ENCODE assay signal across 26 mouse cellular contexts in the genomic region with DNA sequence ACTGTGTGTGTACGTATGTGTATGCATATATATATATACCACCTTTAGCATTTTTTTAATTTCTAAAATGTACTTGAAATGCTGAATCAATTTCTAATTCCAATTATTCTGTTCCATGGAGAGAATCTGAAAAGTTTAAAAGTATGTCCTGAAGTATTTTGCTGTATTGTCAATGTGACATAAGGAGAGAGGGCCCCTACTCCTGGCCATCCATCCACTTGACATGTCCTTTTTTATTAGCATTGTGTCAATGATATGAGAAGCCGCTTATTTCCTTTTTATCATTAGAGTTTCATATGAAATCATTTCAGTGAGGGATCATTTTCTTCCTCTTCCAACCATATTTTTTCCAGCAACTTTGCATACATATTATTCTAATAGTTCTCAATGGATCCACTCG. TPM values are rescaled to one million over a fixed set of nuclear protein-coding genes. Genes with fewer than 3 reads are reported as not detected.
DNase-seq lines count a peak whose midpoint lies in the region; ATAC-seq and TF ChIP-seq lines count a peak whose summit lies in the region.
"Had no signal": no experiment of that assay in that cellular context is flagged by ENCODE, and none has a peak within 500 bp of the region (broad histone marks: within the 10 kb centered on the region; RNA-seq: fewer than 3 reads in every experiment).

No protein-coding gene starts in this region.

- peak overlapping the region; percentile 48; the same call in 1 of the 2 replicates for H3K27ac ChIP-seq in midbrain, embryonic 11.5 days (ENCODE audit: low read depth, low read length)
- no peak overlapping the region for H3K27ac ChIP-seq in midbrain, postnatal 0 days (ENCODE audit: low read depth, low read length)
- peak overlapping the region; percentile 82 for H3K27ac ChIP-seq in forebrain, embryonic 13.5 days
- H3K27ac ChIP-seq in hindbrain, embryonic 12.5 days = 0 out of 2 replicates have a peak overlapping the region, but pooled peaks have one; percentile 18
- H3K27ac ChIP-seq in neural tube, embryonic 14.5 days (ENCODE audit: low read depth, low read length) = no peak overlapping the region
- H3K27ac ChIP-seq: embryonic facial prominence, embryonic 12.5 days; heart, embryonic 10.5 days; limb, embryonic 13.5 days; lung, embryonic 15.5 days had no signal

- WGBS in midbrain, embryonic 11.5 days = 79% methylated on average over 3 of the region's 3 CpGs
- WGBS in midbrain, postnatal 0 days = 65% methylated on average over 3 of the region's 3 CpGs
- WGBS in forebrain, embryonic 13.5 days = 42% methylated on average over 3 of the region's 3 CpGs
- 49% methylated on average over 3 of the region's 3 CpGs for WGBS in hindbrain, embryonic 12.5 days
- WGBS in neural tube, embryonic 14.5 days = 42% methylated on average over 3 of the region's 3 CpGs

- no peak overlapping the region for H3K4me2 ChIP-seq in midbrain, embryonic 11.5 days
- no peak overlapping the region for H3K4me2 ChIP-seq in midbrain, postnatal 0 days (ENCODE audit: low read depth, low read length, poor library complexity, severe bottlenecking)
- H3K4me2 ChIP-seq in forebrain, embryonic 13.5 days = peak overlapping the region; percentile 24; the same call in 1 of the 2 replicates
- 0 out of 2 replicates have a peak overlapping the region, but pooled peaks have one; percentile 3 for H3K4me2 ChIP-seq in hindbrain, embryonic 12.5 days (replicated peaks)
- H3K4me2 ChIP-seq in neural tube, embryonic 14.5 days (ENCODE audit: low read depth, low read length) = no peak overlapping the region
- H3K4me2 ChIP-seq: embryonic facial prominence, embryonic 12.5 days; limb, embryonic 13.5 days; liver, embryonic 11.5 days; lung, embryonic 15.5 days had no signal

- no peaks in the 10 kb centered on the region for H3K36me3 ChIP-seq in midbrain, embryonic 11.5 days (ENCODE audit: control insufficient read depth, insufficient read depth, low read length)
- H3K36me3 ChIP-seq in midbrain, postnatal 0 days (ENCODE audit: insufficient read depth, low read length) = no peaks in the 10 kb centered on the region
- no peaks in the 10 kb centered on the region for H3K36me3 ChIP-seq in forebrain, embryonic 13.5 days (ENCODE audit: poor library complexity, severe bottlenecking)
- no peaks in the 10 kb centered on the region for H3K36me3 ChIP-seq in hindbrain, embryonic 12.5 days
- H3K36me3 ChIP-seq in neural tube, embryonic 14.5 days (ENCODE audit: control insufficient read depth, insufficient read depth, low read length) = no peaks in the 10 kb centered on the region
- H3K36me3 ChIP-seq: embryonic facial prominence, embryonic 12.5 days; heart, embryonic 10.5 days; limb, embryonic 13.5 days; lung, embryonic 15.5 days; midbrain, embryonic 13.5 days had no signal

- H3K4me1 ChIP-seq in midbrain, embryonic 11.5 days (ENCODE audit: control insufficient read depth, insufficient read depth, low read length) = peaks cover 8% of the 10 kb centered on the region; the same call in 1 of the 2 replicates
- peaks cover 3% of the 10 kb centered on the region; the same call in 1 of the 2 replicates for H3K4me1 ChIP-seq in midbrain, postnatal 0 days (ENCODE audit: insufficient read depth, low read length)
- H3K4me1 ChIP-seq in forebrain, embryonic 13.5 days = peaks cover 22% of the 10 kb centered on the region
- H3K4me1 ChIP-seq in hindbrain, embryonic 12.5 days = 0 out of 2 replicates have a peak, but pooled peaks cover 2% of the 10 kb centered on the region
- no peaks in the 10 kb centered on the region for H3K4me1 ChIP-seq in neural tube, embryonic 14.5 days (ENCODE audit: control insufficient read depth, insufficient read depth, low read length)
- H3K4me1 ChIP-seq: embryonic facial prominence, embryonic 12.5 days; heart, embryonic 10.5 days; limb, embryonic 13.5 days; lung, embryonic 15.5 days had no signal

- H3K9me3 ChIP-seq in midbrain, embryonic 11.5 days (ENCODE audit: control insufficient read depth, low read length) = no peaks in the 10 kb centered on the region
- no peaks in the 10 kb centered on the region for H3K9me3 ChIP-seq in midbrain, postnatal 0 days (ENCODE audit: low read length)
- H3K9me3 ChIP-seq in forebrain, embryonic 13.5 days (replicated peaks) = no peaks in the 10 kb centered on the region
- no peaks in the 10 kb centered on the region for H3K9me3 ChIP-seq in hindbrain, embryonic 12.5 days (replicated peaks)
- no peaks in the 10 kb centered on the region for H3K9me3 ChIP-seq in neural tube, embryonic 14.5 days (ENCODE audit: control insufficient read depth, low read length)
- H3K9me3 ChIP-seq: embryonic facial prominence, embryonic 12.5 days; heart, embryonic 10.5 days; limb, embryonic 13.5 days; lung, embryonic 15.5 days; midbrain, embryonic 13.5 days had no signal

- no peak overlapping the region for H3K4me3 ChIP-seq in midbrain, embryonic 11.5 days (ENCODE audit: low read depth, low read length)
- H3K4me3 ChIP-seq in midbrain, postnatal 0 days (ENCODE audit: low read depth, low read length) = no peak overlapping the region
- no peak overlapping the region for H3K4me3 ChIP-seq in forebrain, embryonic 13.5 days
- H3K4me3 ChIP-seq in hindbrain, embryonic 12.5 days = no peak overlapping the region
- H3K4me3 ChIP-seq in neural tube, embryonic 14.5 days (ENCODE audit: low read depth, low read length) = no peak overlapping the region
- H3K4me3 ChIP-seq: embryonic facial prominence, embryonic 12.5 days; heart, embryonic 10.5 days; limb, embryonic 13.5 days; lung, embryonic 15.5 days; midbrain, embryonic 13.5 days had no signal

- peak; percentile 82 for DNase-seq in midbrain, embryonic 11.5 days (ENCODE audit: low spot score, missing footprints)
- no peak for DNase-seq in midbrain, postnatal 0 days (ENCODE audit: low spot score)
- no peak for DNase-seq in adrenal gland, postnatal 25 days
- DNase-seq in retina, embryonic 14.5 days (ENCODE audit: low spot score) = no peak
- DNase-seq: adrenal gland, postnatal 14 days; cerebellum, adult 11-12 months; gastrocnemius, postnatal 14 days; heart, postnatal 36 days; kidney, adult 18-20 months; kidney, postnatal 4 days; right cerebral cortex, adult 18-20 months; right cerebral cortex, postnatal 4 days; thymus, adult 2 months; thymus, postnatal 36 days had no signal

- no peaks in the 10 kb centered on the region for H3K27me3 ChIP-seq in midbrain, embryonic 11.5 days (ENCODE audit: control insufficient read depth, insufficient read depth, low read length)
- no peaks in the 10 kb centered on the region for H3K27me3 ChIP-seq in midbrain, postnatal 0 days (ENCODE audit: insufficient read depth, low read length)
- H3K27me3 ChIP-seq in forebrain, embryonic 13.5 days = no peaks in the 10 kb centered on the region
- no peaks in the 10 kb centered on the region for H3K27me3 ChIP-seq in hindbrain, embryonic 12.5 days
- no peaks in the 10 kb centered on the region for H3K27me3 ChIP-seq in neural tube, embryonic 14.5 days (ENCODE audit: control insufficient read depth, insufficient read depth, low read length)
- H3K27me3 ChIP-seq: embryonic facial prominence, embryonic 12.5 days; limb, embryonic 13.5 days; lung, embryonic 15.5 days; midbrain, embryonic 13.5 days had no signal

- TF ChIP-seq CTCF in midbrain, postnatal 0 days (IDR thresholded peaks at IDR 0.05) = no peak

- H3K9ac ChIP-seq in midbrain, embryonic 11.5 days (ENCODE audit: low read length) = no peak overlapping the region
- H3K9ac ChIP-seq in midbrain, postnatal 0 days (replicated peaks; ENCODE audit: low read length, poor library complexity, severe bottlenecking) = no peak overlapping the region
- no peak overlapping the region for H3K9ac ChIP-seq in forebrain, embryonic 13.5 days
- no peak overlapping the region for H3K9ac ChIP-seq in hindbrain, embryonic 12.5 days
- H3K9ac ChIP-seq in neural tube, embryonic 14.5 days (replicated peaks; ENCODE audit: low read depth, low read length) = no peak overlapping the region
- H3K9ac ChIP-seq: embryonic facial prominence, embryonic 12.5 days; limb, embryonic 13.5 days; lung, embryonic 15.5 days; midbrain, embryonic 13.5 days had no signal

- no peak; the same call in 1 of the 2 replicates for ATAC-seq in midbrain, embryonic 11.5 days (ENCODE audit: low FRiP score)
- ATAC-seq in midbrain, postnatal 0 days (ENCODE audit: low FRiP score) = no peak
- ATAC-seq in forebrain, embryonic 13.5 days = peak; percentile 23; the same call in 1 of the 2 replicates
- ATAC-seq in hindbrain, embryonic 12.5 days (ENCODE audit: low FRiP score) = peak; percentile 44; the same call in 1 of the 2 replicates
- 0 out of 2 replicates have a peak, but pooled peaks have one; percentile 36 for ATAC-seq in neural tube, embryonic 14.5 days (ENCODE audit: low read depth)
- ATAC-seq: CD4-positive, CD25-positive, alpha-beta regulatory T cell, adult 4 months had no signal

RNA-seq across cellular contexts. Expression of a gene that starts 58.0 kb away (rescaled TPM):
- polyA plus RNA-seq in midbrain, embryonic 11.5 days (2014; fragmentation: Nextera tagmentation; extraction: Ambion mirVana) = 35.0 and 37.9 TPM in 2 replicates
- total RNA-seq in midbrain, postnatal 0 days (2014; rRNA removed) = 11.5 and 17.3 TPM in 2 replicates
- 6.2 and 8.6 TPM in 2 replicates for polyA plus RNA-seq in midbrain, postnatal 0 days (2015; fragmentation: Nextera tagmentation; extraction: Ambion mirVana)
- polyA plus RNA-seq in forebrain, embryonic 13.5 days (2015; fragmentation: Nextera tagmentation; extraction: Ambion mirVana) = 86.5 and 88.2 TPM in 2 replicates
- polyA plus RNA-seq in hindbrain, embryonic 12.5 days (2016; fragmentation: Nextera tagmentation; extraction: Ambion mirVana) = 63.1 and 69.5 TPM in 2 replicates
- 17.0 and 17.6 TPM in 2 replicates for polyA plus RNA-seq in neural tube, embryonic 14.5 days (2014; fragmentation: Nextera tagmentation; extraction: Ambion mirVana)
- total RNA-seq in adrenal gland, postnatal 25 days (2021) = 1.6 and 2.3 TPM in 2 replicates
- total RNA-seq: granulocyte monocyte progenitor cell, adult 5-6 weeks; neutrophil, adult 5-6 weeks had no signal

Comparison
In these comparisons a context has a peak if more than half of its experiments do, and no peak if none do; other contexts are left out.
1. H3K27ac ChIP-seq: peak in midbrain, embryonic 11.5 days (single experiment), forebrain, embryonic 13.5 days (single experiment) and hindbrain, embryonic 12.5 days (single experiment); none in midbrain, postnatal 0 days (single experiment) and neural tube, embryonic 14.5 days (single experiment).
2. ATAC-seq: peak in forebrain, embryonic 13.5 days (single experiment), hindbrain, embryonic 12.5 days (single experiment) and neural tube, embryonic 14.5 days (single experiment); none in midbrain, embryonic 11.5 days (single experiment) and midbrain, postnatal 0 days (single experiment).
3. H3K4me2 ChIP-seq: peak in forebrain, embryonic 13.5 days (single experiment) and hindbrain, embryonic 12.5 days (single experiment); none in midbrain, embryonic 11.5 days (single experiment), midbrain, postnatal 0 days (single experiment) and neural tube, embryonic 14.5 days (single experiment).